Comparison of ENCODE assay signal across 8 mouse cellular contexts in the genomic region with DNA sequence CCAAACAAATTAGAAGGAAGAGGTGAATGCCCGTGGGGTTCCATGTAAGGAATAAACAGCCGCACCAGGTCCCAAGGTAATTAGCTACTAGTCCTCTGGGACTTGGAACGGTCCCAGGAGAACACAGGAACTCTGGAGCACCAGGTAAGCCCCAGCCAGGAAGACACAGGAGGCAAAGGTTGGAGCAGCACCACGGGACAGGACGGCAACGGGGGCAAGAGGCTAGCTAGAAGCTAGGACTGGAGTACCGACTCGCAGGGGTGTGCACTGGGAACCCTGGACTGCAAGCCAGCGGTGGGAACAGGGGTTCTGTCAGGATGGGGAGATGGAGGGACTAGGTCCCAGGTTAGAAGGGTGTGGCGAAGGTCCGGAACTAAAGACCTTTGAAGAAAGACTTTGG. TPM values are rescaled to one million over a fixed set of nuclear protein-coding genes. Genes with fewer than 3 reads are reported as not detected.
DNase-seq lines count a peak whose midpoint lies in the region; ATAC-seq and TF ChIP-seq lines count a peak whose summit lies in the region.

No protein-coding gene starts in this region.

- H3K4me3 ChIP-seq in heart, embryonic 10.5 days, result peak overlapping the region; percentile 90
- peak overlapping the region; percentile 72 for H3K4me3 ChIP-seq in erythroblast, embryonic 14.5 days (replicated peaks)
- H3K4me3 ChIP-seq in intestine, postnatal 0 days (ENCODE audit: low read depth, low read length), result peak overlapping the region; percentile 92
- peak overlapping the region; percentile 87 for H3K4me3 ChIP-seq in lung, embryonic 16.5 days (ENCODE audit: low read length)

- ATAC-seq in Patski, result peak; percentile 21
- ATAC-seq in intestine, postnatal 0 days, result peak; percentile 45
- peak; percentile 6; the same call in 1 of the 2 replicates for ATAC-seq in lung, embryonic 16.5 days (ENCODE audit: low read depth)
- ATAC-seq in inflammation-experienced regulatory T-cells, adult 6 months, result no peak

- peak overlapping the region; percentile 90 for H3K27ac ChIP-seq in heart, embryonic 10.5 days
- peak overlapping the region; percentile 42; the same call in 1 of the 2 replicates for H3K27ac ChIP-seq in intestine, postnatal 0 days (ENCODE audit: low read depth, low read length)
- no peak overlapping the region for H3K27ac ChIP-seq in lung, embryonic 16.5 days (ENCODE audit: low read length)

- 10% methylated on average over 11 of the region's 11 CpGs for WGBS in heart, embryonic 10.5 days
- WGBS in intestine, postnatal 0 days, result 5% methylated on average over 11 of the region's 11 CpGs
- WGBS in lung, embryonic 16.5 days, result 7% methylated on average over 11 of the region's 11 CpGs

- peak overlapping the region; percentile 76 for H3K9ac ChIP-seq in intestine, postnatal 0 days (ENCODE audit: low read depth, low read length)
- peak overlapping the region; percentile 89 for H3K9ac ChIP-seq in lung, embryonic 16.5 days (ENCODE audit: low read length)

- POLR2A ChIA-PET in Patski (lab: Charles Lee), result no interaction called here

- in situ Hi-C loops in Patski (cut with MboI; ENCODE audit: low pct_unique_long_range_greater_than_20kb), result no loop called here

- H3K36me3 ChIP-seq in heart, embryonic 10.5 days, result no peaks in the 10 kb centered on the region
- no peaks in the 10 kb centered on the region for H3K36me3 ChIP-seq in erythroblast, embryonic 14.5 days (ENCODE audit: control insufficient read depth)
- no peaks in the 10 kb centered on the region for H3K36me3 ChIP-seq in intestine, postnatal 0 days (ENCODE audit: control insufficient read depth, insufficient read depth)
- no peaks in the 10 kb centered on the region for H3K36me3 ChIP-seq in lung, embryonic 16.5 days (ENCODE audit: control insufficient read depth, insufficient read depth, low read length)

- peaks cover 20% of the 10 kb centered on the region for H3K4me1 ChIP-seq in heart, embryonic 10.5 days
- peaks cover 37% of the 10 kb centered on the region for H3K4me1 ChIP-seq in erythroblast, embryonic 14.5 days (ENCODE audit: control insufficient read depth)
- peaks cover 2% of the 10 kb centered on the region; the same call in 1 of the 2 replicates for H3K4me1 ChIP-seq in intestine, postnatal 0 days (replicated peaks; ENCODE audit: control insufficient read depth, insufficient read depth, low read length)
- H3K4me1 ChIP-seq in lung, embryonic 16.5 days (replicated peaks; ENCODE audit: control insufficient read depth, insufficient read depth, low read length), result peaks cover 10% of the 10 kb centered on the region

- DNase-seq in heart, embryonic 10.5 days (ENCODE audit: low spot score), result peak; percentile 79
- no peak for DNase-seq in heart, adult 8-10 months (ENCODE audit: low spot score)
- no peak for DNase-seq in Patski (ENCODE audit: low read depth, low spot score)
- DNase-seq in right cerebral cortex, postnatal 14 days, result no peak

- TF ChIP-seq CTCF in Patski (IDR thresholded peaks at IDR 0.05), result no peak
- TF ChIP-seq CTCF in intestine, postnatal 0 days (IDR thresholded peaks at IDR 0.05; ENCODE audit: low read depth), result no peak

- peak overlapping the region; percentile 89 for H3K4me2 ChIP-seq in intestine, postnatal 0 days (replicated peaks; ENCODE audit: low read depth)
- peak overlapping the region; percentile 93 for H3K4me2 ChIP-seq in lung, embryonic 16.5 days (ENCODE audit: low read depth, low read length)

- no peaks in the 10 kb centered on the region for H3K27me3 ChIP-seq in heart, embryonic 10.5 days (ENCODE audit: insufficient read depth, poor library complexity, severe bottlenecking)
- H3K27me3 ChIP-seq in Patski, result no peaks in the 10 kb centered on the region
- H3K27me3 ChIP-seq in erythroblast, embryonic 14.5 days (ENCODE audit: control insufficient read depth), result no peaks in the 10 kb centered on the region
- no peaks in the 10 kb centered on the region for H3K27me3 ChIP-seq in intestine, postnatal 0 days (replicated peaks; ENCODE audit: control insufficient read depth, insufficient read depth, low read length)
- H3K27me3 ChIP-seq in lung, embryonic 16.5 days (ENCODE audit: control insufficient read depth, insufficient read depth, low read depth, low read length), result no peaks in the 10 kb centered on the region

- CTCF ChIA-PET in Patski (lab: Charles Lee), result no interaction called here

- H3K9me3 ChIP-seq in heart, embryonic 10.5 days, result no peaks in the 10 kb centered on the region
- H3K9me3 ChIP-seq in erythroblast, embryonic 14.5 days (ENCODE audit: control insufficient read depth, low read length), result no peaks in the 10 kb centered on the region
- H3K9me3 ChIP-seq in intestine, postnatal 0 days (ENCODE audit: control insufficient read depth), result no peaks in the 10 kb centered on the region
- no peaks in the 10 kb centered on the region for H3K9me3 ChIP-seq in lung, embryonic 16.5 days (ENCODE audit: control insufficient read depth, low read length)

RNA-seq across cellular contexts. Expression of gene Mrpl44, which starts 15.2 kb away (rescaled TPM):
- polyA plus RNA-seq in heart, embryonic 10.5 days (2016; fragmentation: Nextera tagmentation; extraction: Ambion mirVana), result 53.1 and 58.9 TPM in 2 replicates
- 10 to 100 TPM; 69.6 to 73.3 (median 72.1) TPM for total RNA-seq in heart, adult 8-10 months (2022)
- polyA plus RNA-seq in Patski (2021), result 40.0 TPM
- polyA plus RNA-seq in erythroblast, embryonic 14.5 days (2012), result 1.0 and 1.2 TPM in 2 replicates
- polyA plus RNA-seq in intestine, postnatal 0 days (2015; fragmentation: Nextera tagmentation; extraction: Ambion mirVana), result 29.0 and 29.4 TPM in 2 replicates
- polyA plus RNA-seq in lung, embryonic 16.5 days (2015; fragmentation: Nextera tagmentation; extraction: Ambion mirVana), result 54.1 and 55.0 TPM in 2 replicates
- polyA plus RNA-seq in inflammation-experienced regulatory T-cells, adult 6 months (2017; shearing (Covaris generic)), result 10 to 100 TPM; 57.9 to 59.8 (median 59.5) TPM

RNA-seq across cellular contexts. Expression of gene Wdfy1, which starts 15.3 kb away (rescaled TPM):
- 25.1 and 25.5 TPM in 2 replicates for polyA plus RNA-seq in heart, embryonic 10.5 days (2016; fragmentation: Nextera tagmentation; extraction: Ambion mirVana)
- 10 to 100 TPM; 14.7 to 17.5 (median 16.2) TPM for total RNA-seq in heart, adult 8-10 months (2022)
- polyA plus RNA-seq in Patski (2021), result 37.1 TPM
- 0.52 and 0.58 TPM in 2 replicates for polyA plus RNA-seq in erythroblast, embryonic 14.5 days (2012)
- 37.2 and 40.9 TPM in 2 replicates for polyA plus RNA-seq in intestine, postnatal 0 days (2015; fragmentation: Nextera tagmentation; extraction: Ambion mirVana)
- polyA plus RNA-seq in lung, embryonic 16.5 days (2015; fragmentation: Nextera tagmentation; extraction: Ambion mirVana), result 43.7 and 48.7 TPM in 2 replicates
- polyA plus RNA-seq in inflammation-experienced regulatory T-cells, adult 6 months (2017; shearing (Covaris generic)), result 10 to 100 TPM; 20.1 to 33.5 (median 22.2) TPM

Comparison
In these comparisons a context has a peak if more than half of its experiments do, and no peak if none do; other contexts are left out.
1. RNA of gene Mrpl44, which starts 15.2 kb away (polyA plus RNA-seq): 57.9 to 59.8 TPM in inflammation-experienced regulatory T-cells, adult 6 months, 53.1 to 58.9 TPM in heart, embryonic 10.5 days, 54.1 to 55.0 TPM in lung, embryonic 16.5 days, 40.0 TPM in Patski (single experiment) and 29.0 to 29.4 TPM in intestine, postnatal 0 days; 1.0 to 1.2 TPM in erythroblast, embryonic 14.5 days; every median in the first group is over 10 times any median in the second.
2. RNA of gene Wdfy1, which starts 15.3 kb away (polyA plus RNA-seq): 43.7 to 48.7 TPM in lung, embryonic 16.5 days, 37.2 to 40.9 TPM in intestine, postnatal 0 days, 37.1 TPM in Patski (single experiment), 25.1 to 25.5 TPM in heart, embryonic 10.5 days and 20.1 to 33.5 TPM in inflammation-experienced regulatory T-cells, adult 6 months; 0.52 to 0.58 TPM in erythroblast, embryonic 14.5 days; every median in the first group is over 10 times any median in the second.
3. Peak in every context shown above with its lines, with median percentiles within 50 percentile points of each other: H3K4me3 ChIP-seq.